Comparison of ENCODE assay signal across 36 mouse cellular contexts in genomic region chr5:146611830-146612229, GRCm38 (mm10). TPM values are rescaled to one million over a fixed set of nuclear protein-coding genes. Genes with fewer than 3 reads are reported as not detected.
A peak's percentile ranks its signal among the peaks of the same experiment; 100 is the strongest.
DNase-seq lines count a peak whose midpoint lies in the region; ATAC-seq and TF ChIP-seq lines count a peak whose summit lies in the region.
"Had no signal": no experiment of that assay in that cellular context is flagged by ENCODE, and none has a peak within 500 bp of the region (broad histone marks: within the 10 kb centered on the region; RNA-seq: fewer than 3 reads in every experiment).

No protein-coding gene starts in this region.

- intact Hi-C loops in gastrocnemius, adult 2 months (cut with DNase I): no loop called here

- H3K4me2 ChIP-seq in hindbrain, embryonic 13.5 days: no peak overlapping the region
- H3K4me2 ChIP-seq in limb, embryonic 11.5 days (ENCODE audit: low read depth, severe bottlenecking): no peak overlapping the region
- H3K4me2 ChIP-seq in hindbrain, embryonic 16.5 days (ENCODE audit: low read length): no peak overlapping the region
- H3K4me2 ChIP-seq: embryonic facial prominence, embryonic 12.5 days; embryonic facial prominence, embryonic 15.5 days; heart, embryonic 12.5 days; heart, embryonic 15.5 days had no signal

- H3K27me3 ChIP-seq in hindbrain, embryonic 13.5 days: no peaks in the 10 kb centered on the region; the same call in 1 of the 2 replicates
- H3K27me3 ChIP-seq in hindbrain, embryonic 10.5 days (ENCODE audit: insufficient read depth, poor library complexity, severe bottlenecking): no peaks in the 10 kb centered on the region
- H3K27me3 ChIP-seq in limb, embryonic 11.5 days (ENCODE audit: control insufficient read depth, insufficient read depth, low read length): no peaks in the 10 kb centered on the region
- no peaks in the 10 kb centered on the region for H3K27me3 ChIP-seq in limb, embryonic 10.5 days (ENCODE audit: low read depth, poor library complexity, severe bottlenecking)
- H3K27me3 ChIP-seq in hindbrain, embryonic 16.5 days (replicated peaks; ENCODE audit: control insufficient read depth, insufficient read depth, low read length): no peaks in the 10 kb centered on the region
- H3K27me3 ChIP-seq: CH12.LX; embryonic facial prominence, embryonic 12.5 days; embryonic facial prominence, embryonic 15.5 days; heart, embryonic 12.5 days; heart, embryonic 15.5 days had no signal

- no peaks in the 10 kb centered on the region for H3K9me3 ChIP-seq in hindbrain, embryonic 13.5 days
- H3K9me3 ChIP-seq in hindbrain, embryonic 10.5 days: no peaks in the 10 kb centered on the region
- no peaks in the 10 kb centered on the region for H3K9me3 ChIP-seq in limb, embryonic 11.5 days (ENCODE audit: control insufficient read depth, low read length)
- no peaks in the 10 kb centered on the region for H3K9me3 ChIP-seq in limb, embryonic 10.5 days (replicated peaks)
- no peaks in the 10 kb centered on the region for H3K9me3 ChIP-seq in hindbrain, embryonic 16.5 days (ENCODE audit: control insufficient read depth, low read length)
- H3K9me3 ChIP-seq: embryonic facial prominence, embryonic 12.5 days; embryonic facial prominence, embryonic 15.5 days; G1E; heart, embryonic 15.5 days had no signal

- H3K9ac ChIP-seq in hindbrain, embryonic 13.5 days: no peak overlapping the region
- H3K9ac ChIP-seq in limb, embryonic 11.5 days (ENCODE audit: low read length): no peak overlapping the region
- no peak overlapping the region for H3K9ac ChIP-seq in hindbrain, embryonic 16.5 days (ENCODE audit: low read depth, low read length)
- H3K9ac ChIP-seq: embryonic facial prominence, embryonic 12.5 days; embryonic facial prominence, embryonic 15.5 days; forebrain, postnatal 0 days; heart, embryonic 12.5 days; heart, embryonic 15.5 days had no signal

- no peak for TF ChIP-seq CTCF in gastrocnemius, adult 2 months (IDR thresholded peaks at IDR 0.05)

- ATAC-seq in hindbrain, embryonic 13.5 days (ENCODE audit: low FRiP score): 0 out of 2 replicates have a peak, but pooled peaks have one; percentile 39
- no peak for ATAC-seq in limb, embryonic 11.5 days (ENCODE audit: insufficient number of reproducible peaks, low FRiP score, low TSS enrichment, low read depth)
- peak; percentile 58; the same call in 1 of the 2 replicates for ATAC-seq in hindbrain, embryonic 16.5 days
- ATAC-seq: forebrain, embryonic 14.5 days; forebrain, postnatal 0 days; intestine, postnatal 0 days; Patski had no signal

- DNase-seq in hindbrain, embryonic 10.5 days (ENCODE audit: low spot score): no peak
- DNase-seq in limb, embryonic 11.5 days (ENCODE audit: low spot score): peak; percentile 23
- no peak for DNase-seq in limb, embryonic 10.5 days (ENCODE audit: low spot score)
- peak; percentile 25 for DNase-seq in brain, adult 2 months (ENCODE audit: low read depth, low spot score)
- no peak for DNase-seq in gastrocnemius, adult 2 months
- DNase-seq in right cerebral cortex, adult 18-20 months: no peak
- DNase-seq: adrenal gland, postnatal 10 days; adrenal gland, postnatal 36 days; B cell, adult 2 months; cerebellum, adult 11-12 months; cerebellum, adult 8-10 months; cerebellum, postnatal 10 days; cerebellum, postnatal 36 days; forebrain, postnatal 0 days; gastrocnemius, postnatal 25 days; heart, adult 18-20 months; heart, postnatal 10 days; heart, postnatal 36 days had no signal

- H3K4me3 ChIP-seq in hindbrain, embryonic 13.5 days: no peak overlapping the region
- H3K4me3 ChIP-seq in hindbrain, embryonic 10.5 days: no peak overlapping the region
- no peak overlapping the region for H3K4me3 ChIP-seq in limb, embryonic 11.5 days (ENCODE audit: low read depth, low read length)
- no peak overlapping the region for H3K4me3 ChIP-seq in limb, embryonic 10.5 days
- H3K4me3 ChIP-seq in hindbrain, embryonic 16.5 days (ENCODE audit: low read length): no peak overlapping the region
- no peak overlapping the region for H3K4me3 ChIP-seq in gastrocnemius, adult 2 months
- H3K4me3 ChIP-seq: embryonic facial prominence, embryonic 12.5 days; embryonic facial prominence, embryonic 15.5 days; heart, embryonic 12.5 days; heart, embryonic 15.5 days had no signal

- no peaks in the 10 kb centered on the region for H3K36me3 ChIP-seq in hindbrain, embryonic 13.5 days
- no peaks in the 10 kb centered on the region for H3K36me3 ChIP-seq in hindbrain, embryonic 10.5 days
- H3K36me3 ChIP-seq in limb, embryonic 11.5 days (ENCODE audit: control insufficient read depth, insufficient read depth, low read length): no peaks in the 10 kb centered on the region
- no peaks in the 10 kb centered on the region for H3K36me3 ChIP-seq in limb, embryonic 10.5 days
- no peaks in the 10 kb centered on the region for H3K36me3 ChIP-seq in hindbrain, embryonic 16.5 days (ENCODE audit: control insufficient read depth, insufficient read depth, low read length)
- H3K36me3 ChIP-seq: embryonic facial prominence, embryonic 12.5 days; embryonic facial prominence, embryonic 15.5 days; G1E; heart, embryonic 12.5 days; heart, embryonic 15.5 days had no signal

- H3K27ac ChIP-seq in hindbrain, embryonic 13.5 days: 0 out of 2 replicates have a peak overlapping the region, but pooled peaks have one; percentile 30
- H3K27ac ChIP-seq in hindbrain, embryonic 10.5 days: no peak overlapping the region
- no peak overlapping the region for H3K27ac ChIP-seq in limb, embryonic 11.5 days (replicated peaks; ENCODE audit: low read depth, low read length)
- no peak overlapping the region for H3K27ac ChIP-seq in limb, embryonic 10.5 days
- no peak overlapping the region for H3K27ac ChIP-seq in hindbrain, embryonic 16.5 days (ENCODE audit: low read depth, low read length)
- no peak overlapping the region for H3K27ac ChIP-seq in gastrocnemius, adult 2 months
- H3K27ac ChIP-seq: embryonic facial prominence, embryonic 12.5 days; embryonic facial prominence, embryonic 15.5 days; heart, embryonic 15.5 days had no signal

- 49% methylated on average over 7 of the region's 7 CpGs for WGBS in hindbrain, embryonic 13.5 days
- WGBS in hindbrain, embryonic 10.5 days: 74% methylated on average over 7 of the region's 7 CpGs
- 53% methylated on average over 7 of the region's 7 CpGs for WGBS in limb, embryonic 11.5 days
- WGBS in limb, embryonic 10.5 days: 56% methylated on average over 7 of the region's 7 CpGs
- WGBS in hindbrain, embryonic 16.5 days: 37% methylated on average over 7 of the region's 7 CpGs

- H3K4me1 ChIP-seq in hindbrain, embryonic 13.5 days (replicated peaks): peaks cover 12% of the 10 kb centered on the region; the same call in 1 of the 2 replicates
- peaks cover 24% of the 10 kb centered on the region for H3K4me1 ChIP-seq in hindbrain, embryonic 10.5 days (replicated peaks)
- H3K4me1 ChIP-seq in limb, embryonic 11.5 days (ENCODE audit: control insufficient read depth, insufficient read depth, low read length): peaks cover 9% of the 10 kb centered on the region
- peaks cover 26% of the 10 kb centered on the region for H3K4me1 ChIP-seq in limb, embryonic 10.5 days
- no peaks in the 10 kb centered on the region for H3K4me1 ChIP-seq in hindbrain, embryonic 16.5 days (ENCODE audit: control insufficient read depth, insufficient read depth, low read depth, low read length)
- H3K4me1 ChIP-seq: embryonic facial prominence, embryonic 15.5 days; heart, embryonic 12.5 days had no signal

RNA-seq across cellular contexts. Expression of gene Gpr12, which starts 26.8 kb away (rescaled TPM):
- 8.8 and 9.6 TPM in 2 replicates for polyA plus RNA-seq in hindbrain, embryonic 13.5 days (2015; fragmentation: Nextera tagmentation; extraction: Ambion mirVana)
- 0.11 TPM in 1 of 2 replicates, not detected in the other for polyA plus RNA-seq in hindbrain, embryonic 10.5 days (2016; fragmentation: Nextera tagmentation; extraction: Ambion mirVana)
- polyA plus RNA-seq in limb, embryonic 11.5 days (2014; fragmentation: Nextera tagmentation; extraction: Ambion mirVana): 0.19 TPM in 1 of 2 replicates, not detected in the other
- 0.69 and 0.80 TPM in 2 replicates for polyA plus RNA-seq in limb, embryonic 10.5 days (2016; fragmentation: Nextera tagmentation; extraction: Ambion mirVana)
- polyA plus RNA-seq in hindbrain, embryonic 16.5 days (2015; fragmentation: Nextera tagmentation; extraction: Ambion mirVana): 28.0 and 29.8 TPM in 2 replicates
- not detected for total RNA-seq in gastrocnemius, adult 2 months (2021)
- total RNA-seq: adrenal gland, postnatal 36 days; CH12.LX; gastrocnemius, adult 8-10 months; gastrocnemius, postnatal 25 days; heart, postnatal 10 days; heart, postnatal 36 days had no signal
- polyA plus RNA-seq: G1E; gonadal fat pad, adult 2 months; heart, embryonic 12.5 days; heart, embryonic 15.5 days; intestine, postnatal 0 days had no signal

RNA-seq across cellular contexts. Expression of gene Gm3415, which starts 55.9 kb away (rescaled TPM):
- polyA plus RNA-seq in hindbrain, embryonic 13.5 days (2015; fragmentation: Nextera tagmentation; extraction: Ambion mirVana): not detected in 2 replicates
- polyA plus RNA-seq in hindbrain, embryonic 10.5 days (2016; fragmentation: Nextera tagmentation; extraction: Ambion mirVana): not detected in 2 replicates
- polyA plus RNA-seq in limb, embryonic 11.5 days (2014; fragmentation: Nextera tagmentation; extraction: Ambion mirVana): not detected in 2 replicates
- not detected in 2 replicates for polyA plus RNA-seq in limb, embryonic 10.5 days (2016; fragmentation: Nextera tagmentation; extraction: Ambion mirVana)
- not detected in 2 replicates for polyA plus RNA-seq in hindbrain, embryonic 16.5 days (2015; fragmentation: Nextera tagmentation; extraction: Ambion mirVana)
- not detected for total RNA-seq in gastrocnemius, adult 2 months (2021)
- total RNA-seq: adrenal gland, adult 18-20 months; adrenal gland, postnatal 10 days; adrenal gland, postnatal 36 days; CH12.LX; forebrain, postnatal 0 days; gastrocnemius, adult 8-10 months; gastrocnemius, postnatal 25 days; heart, adult 18-20 months; heart, postnatal 10 days; heart, postnatal 36 days had no signal
- polyA plus RNA-seq: cortical plate, adult 2 months; embryonic facial prominence, embryonic 12.5 days; embryonic facial prominence, embryonic 15.5 days; forebrain, embryonic 11.5 days; forebrain, embryonic 14.5 days; forebrain, postnatal 0 days; frontal cortex, adult 2 months; G1E; gonadal fat pad, adult 2 months; heart, embryonic 12.5 days; heart, embryonic 15.5 days; intestine, embryonic 14.5 days; intestine, postnatal 0 days; Patski had no signal

Comparison
In these comparisons a context has a peak if more than half of its experiments do, and no peak if none do; other contexts are left out.
1. DNase-seq: peak in limb, embryonic 11.5 days (single experiment) and brain, adult 2 months (single experiment); none in hindbrain, embryonic 10.5 days (single experiment), limb, embryonic 10.5 days (single experiment), gastrocnemius, adult 2 months (single experiment) and right cerebral cortex, adult 18-20 months (single experiment).